Mouse (Mus musculus) megakaryocyte-erythroid progenitor cell, adult 5-6 weeks (primary cell): Measurements from ENCODE around the gene Fam122a. TPM values are rescaled to one million over a fixed set of nuclear protein-coding genes. Genes with fewer than 3 reads are reported as not detected.

Experiments used
- ATAC-seq: replicated peaks from 2 replicates; pipeline ENCODE4 v1.8.0; 2016; ENCODE audit warnings: mild to moderate bottlenecking, inconsistent platforms; ENCODE audit not compliant: severe bottlenecking, poor library complexity, low FRiP score, low TSS enrichment
- total RNA-seq, 2 experiments: library from RNA; stranded (forward) in 1 of 2; stranded (reverse) in 1 of 2; fragments of 200-1000, 215-1000 nt in 1 of 2; fragments of >200 nt in 1 of 2; fragmentation: Nextera tagmentation in 1 of 2; gene quantifications; 2 replicates each; pipeline ENCODE4 v1.2.3; 2014 to 2017

Fam122a gene
- total RNA-seq (2014; fragmentation: Nextera tagmentation), result 38.7 and 54.7 TPM in 2 replicates
- 5.6 and 7.7 TPM in 2 replicates for total RNA-seq (2017)

- ATAC-seq, result peak; percentile 85
Measured at GRCm38 (mm10) chr19:24476929-24477882, at the start of gene Fam122a. Gene Fam122a, minus strand, starts transcription at chr19:24477356.

GRCm38 (mm10) chr19:24523476-24524313, 46.5 kb upstream of the Fam122a start:
- ATAC-seq, result no peak

GRCm38 (mm10) chr19:24521997-24522396, 44.8 kb upstream of the Fam122a start:
- no peak for ATAC-seq

- 0 out of 2 replicates have a peak, but pooled peaks have one; percentile 10 for ATAC-seq
Measured at GRCm38 (mm10) chr19:24521146-24521545, 44.0 kb upstream of the Fam122a start.

GRCm38 (mm10) chr19:24519732-24520409, 42.7 kb upstream of the Fam122a start:
- no peak for ATAC-seq

GRCm38 (mm10) chr19:24518384-24518783, 41.2 kb upstream of the Fam122a start:
- ATAC-seq, result no peak

- no peak for ATAC-seq
Measured at GRCm38 (mm10) chr19:24517057-24517456, 39.9 kb upstream of the Fam122a start.

GRCm38 (mm10) chr19:24515941-24516340, 38.8 kb upstream of the Fam122a start:
- ATAC-seq, result no peak

GRCm38 (mm10) chr19:24514661-24515642, 37.8 kb upstream of the Fam122a start:
- ATAC-seq, result no peak

GRCm38 (mm10) chr19:24513105-24513843, 36.1 kb upstream of the Fam122a start:
- peak; percentile 93 for ATAC-seq

GRCm38 (mm10) chr19:24511939-24512338, 34.8 kb upstream of the Fam122a start:
- ATAC-seq, result no peak

- 0 out of 2 replicates have a peak, but pooled peaks have one; percentile 29 for ATAC-seq
Measured at GRCm38 (mm10) chr19:24509391-24509790, 32.2 kb upstream of the Fam122a start.

- no peak for ATAC-seq
Measured at GRCm38 (mm10) chr19:24508087-24508767, 31.1 kb upstream of the Fam122a start.

- ATAC-seq, result no peak
Measured at GRCm38 (mm10) chr19:24502736-24503421, 25.7 kb upstream of the Fam122a start.

GRCm38 (mm10) chr19:24501525-24501924, 24.4 kb upstream of the Fam122a start:
- ATAC-seq, result no peak

GRCm38 (mm10) chr19:24500431-24500830, 23.3 kb upstream of the Fam122a start:
- ATAC-seq, result no peak

- ATAC-seq, result no peak
Measured at GRCm38 (mm10) chr19:24499291-24499690, 22.1 kb upstream of the Fam122a start.
